Mouse (Mus musculus) embryonic fibroblast, embryonic 13.5 days (primary cell): ENCODE data around the gene Cdh10. TPM values are rescaled to one million over a fixed set of nuclear protein-coding genes. Genes with fewer than 3 reads are reported as not detected.

Experiments used
- H3K27ac ChIP-seq: 2 replicates; pipeline ENCODE4 v1.5.1; 2012; ENCODE audit warnings: low read length, control low read depth, inconsistent platforms; ENCODE audit not compliant: insufficient read depth
- H3K4me1 ChIP-seq: 2 replicates; pipeline ENCODE4 v1.6.1; 2011; ENCODE audit warnings: low read length; ENCODE audit not compliant: control insufficient read depth, insufficient read depth
- H3K4me3 ChIP-seq: 2 replicates; pipeline ENCODE4 v1.5.1; 2011; ENCODE audit warnings: mild to moderate bottlenecking, control low read depth, low read length; ENCODE audit not compliant: insufficient read depth
- CTCF ChIP-seq: IDR thresholded peaks from 2 replicates; pipeline ENCODE4 v1.5.1; 2011; ENCODE audit warnings: mild to moderate bottlenecking, control low read depth, low read length, moderate library complexity, borderline replicate concordance; ENCODE audit not compliant: insufficient read depth
- POLR2A ChIP-seq: IDR thresholded peaks from 2 replicates; pipeline ENCODE4 v1.6.1; 2011; ENCODE audit warnings: low read depth, mild to moderate bottlenecking, control low read depth, low read length, moderate library complexity
- polyA plus RNA-seq: library from polyadenylated mRNA; stranded (reverse); fragments of >200 nt; gene quantifications from 2 replicates; pipeline ENCODE4 v1.2.4, GENCODE M21; 2011; ENCODE audit warnings: low read depth; ENCODE audit not compliant: missing spikeins, insufficient read length

Gene Cdh10
- polyA plus RNA-seq, 1 experiment: 6.9 TPM

DNA sequence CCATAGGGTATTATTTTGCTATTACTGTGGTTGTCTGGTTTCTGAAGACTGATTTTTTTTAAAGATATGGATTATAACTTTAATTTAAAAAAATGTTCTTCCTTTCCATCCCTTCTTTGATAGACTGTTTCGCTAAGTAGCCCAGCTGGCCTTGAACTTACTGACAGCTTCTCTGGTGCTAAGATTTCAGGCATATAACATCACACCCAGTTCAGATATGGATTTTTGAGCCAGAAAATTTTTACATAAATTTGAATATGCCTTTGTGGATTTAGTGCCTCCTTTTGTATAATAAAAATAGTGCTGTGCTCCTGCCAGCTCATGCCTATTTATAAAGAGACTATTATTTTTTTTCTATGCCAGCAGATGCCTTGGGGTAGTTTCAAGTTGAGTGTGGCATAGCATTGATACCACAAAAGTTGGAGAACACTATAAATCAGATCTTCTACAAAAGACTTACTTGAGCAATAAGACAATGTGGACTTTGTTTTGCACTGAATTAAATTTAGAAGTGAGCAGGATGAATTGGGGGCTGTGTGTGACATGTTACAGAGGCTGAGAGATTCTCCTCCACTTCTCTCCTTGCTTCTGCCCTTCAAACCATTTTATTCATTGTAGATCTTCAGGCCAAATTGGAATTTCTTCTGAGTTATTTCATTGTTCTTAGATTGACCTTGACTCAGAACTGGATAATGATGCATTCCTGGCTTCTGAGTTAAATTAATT, 106.8 kb downstream of the Cdh10 start:
- no peak overlapping the region for H3K27ac ChIP-seq
- TF ChIP-seq POLR2A: no peak
- no peak for TF ChIP-seq CTCF
- no peaks in the 10 kb centered on the region for H3K4me1 ChIP-seq
- H3K4me3 ChIP-seq: no peak overlapping the region

DNA sequence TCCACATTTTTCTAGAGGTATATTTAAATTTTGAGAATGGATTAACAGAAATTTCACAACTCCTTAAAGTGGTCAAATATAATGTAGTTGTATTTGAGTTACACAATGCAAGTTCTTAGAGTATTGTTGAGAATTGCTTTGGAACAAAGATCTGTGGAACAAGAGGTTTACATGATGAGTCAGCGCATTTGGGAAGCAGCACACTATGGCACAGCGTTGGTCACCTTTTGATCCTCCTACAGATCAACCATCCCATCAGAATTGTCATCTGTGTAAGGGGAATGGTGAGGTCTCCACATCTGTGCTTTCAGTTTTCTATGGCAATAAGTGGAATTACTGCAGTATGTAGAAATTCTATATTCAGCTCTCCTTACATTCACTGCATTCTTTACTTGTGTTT, 108.2 kb downstream of the Cdh10 start:
- TF ChIP-seq POLR2A: no peak
- TF ChIP-seq CTCF: no peak
- no peak overlapping the region for H3K4me3 ChIP-seq
- no peak overlapping the region for H3K27ac ChIP-seq
- H3K4me1 ChIP-seq: no peaks in the 10 kb centered on the region

DNA sequence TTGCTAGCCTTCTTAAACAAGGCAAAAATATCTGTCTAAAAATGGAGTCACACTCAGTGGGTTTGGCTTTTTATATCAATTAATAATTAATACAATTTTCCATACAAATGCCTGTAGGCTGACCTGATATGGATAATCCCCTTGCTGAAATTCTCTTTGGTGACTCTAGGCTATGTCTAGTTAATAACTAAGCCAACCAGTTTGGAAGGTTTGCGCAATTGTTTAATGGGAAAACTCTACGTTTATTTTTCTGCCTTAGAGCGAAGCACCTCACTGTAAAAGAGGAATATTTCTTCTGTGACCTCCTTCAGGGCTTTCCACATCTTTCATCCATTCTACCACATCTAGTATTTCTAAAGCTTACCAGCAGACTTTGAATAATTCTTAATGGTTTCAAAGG, 133.5 kb downstream of the Cdh10 start:
- no peak overlapping the region for H3K27ac ChIP-seq
- H3K4me1 ChIP-seq: no peaks in the 10 kb centered on the region
- no peak overlapping the region for H3K4me3 ChIP-seq
- TF ChIP-seq POLR2A: no peak
- no peak for TF ChIP-seq CTCF

DNA sequence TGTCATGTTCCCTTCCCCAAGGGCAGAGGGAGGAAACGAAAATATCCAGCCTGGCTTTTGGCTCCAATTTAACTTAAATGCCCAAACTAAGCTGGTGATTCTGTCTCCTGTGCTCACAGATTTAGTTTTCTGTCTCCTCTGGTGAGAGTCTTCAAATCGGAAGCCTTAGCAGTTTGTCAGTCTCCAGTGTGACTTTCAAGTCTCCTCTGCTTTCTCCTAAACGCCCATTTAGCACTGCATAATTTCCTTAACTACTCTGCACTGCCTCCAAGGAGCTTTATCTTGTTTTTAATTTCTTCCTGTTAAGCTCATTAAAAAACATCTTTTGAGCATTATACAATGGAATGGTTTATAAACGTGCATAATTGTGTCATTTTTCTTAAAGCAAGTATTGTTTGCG, 156.3 kb downstream of the Cdh10 start:
- Histone ChIP-seq H3K27ac (no peak overlapping the region), H3K4me3 (no peak overlapping the region), H3K4me1 (no peaks in the 10 kb centered on the region)
- TF ChIP-seq CTCF: no peak
- TF ChIP-seq POLR2A: no peak

DNA sequence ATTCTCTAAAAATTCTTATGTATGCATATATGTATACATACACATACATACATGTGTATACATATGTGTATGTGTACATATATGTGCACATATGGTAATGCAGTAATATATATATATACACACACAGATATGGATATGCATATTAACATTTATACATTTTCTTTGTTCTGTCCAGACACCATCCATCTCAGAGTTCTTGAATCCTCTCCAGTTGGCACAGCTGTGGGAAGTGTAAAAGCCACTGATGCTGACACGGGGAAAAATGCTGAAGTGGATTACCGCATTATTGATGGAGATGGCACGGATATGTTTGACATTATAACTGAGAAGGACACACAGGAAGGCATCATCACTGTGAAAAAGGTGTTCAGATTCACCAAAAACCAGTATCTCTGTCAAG, 166.1 kb downstream of the Cdh10 start:
- H3K27ac ChIP-seq: no peak overlapping the region
- H3K4me1 ChIP-seq: no peaks in the 10 kb centered on the region
- no peak for TF ChIP-seq CTCF
- H3K4me3 ChIP-seq: no peak overlapping the region

DNA sequence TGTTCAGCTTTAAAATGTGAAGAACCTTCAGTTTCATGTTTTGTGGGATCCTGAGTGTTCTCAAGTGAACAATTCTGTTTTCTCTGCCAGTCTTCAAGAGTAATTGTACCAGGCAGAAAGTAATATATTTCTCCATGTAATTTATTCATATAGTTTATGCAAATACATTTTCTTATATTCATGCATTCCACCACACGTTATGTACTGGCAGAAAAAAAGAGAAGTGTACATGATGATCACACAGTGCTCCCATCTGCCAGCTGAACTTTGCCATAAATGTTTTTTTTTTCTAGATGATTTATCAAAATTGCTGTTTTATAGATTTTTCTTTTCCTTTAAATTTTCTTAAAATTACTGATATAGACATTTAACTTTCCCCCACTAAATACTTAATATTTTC, 168.9 kb downstream of the Cdh10 start:
- no peak for TF ChIP-seq POLR2A
- TF ChIP-seq CTCF: no peak

DNA sequence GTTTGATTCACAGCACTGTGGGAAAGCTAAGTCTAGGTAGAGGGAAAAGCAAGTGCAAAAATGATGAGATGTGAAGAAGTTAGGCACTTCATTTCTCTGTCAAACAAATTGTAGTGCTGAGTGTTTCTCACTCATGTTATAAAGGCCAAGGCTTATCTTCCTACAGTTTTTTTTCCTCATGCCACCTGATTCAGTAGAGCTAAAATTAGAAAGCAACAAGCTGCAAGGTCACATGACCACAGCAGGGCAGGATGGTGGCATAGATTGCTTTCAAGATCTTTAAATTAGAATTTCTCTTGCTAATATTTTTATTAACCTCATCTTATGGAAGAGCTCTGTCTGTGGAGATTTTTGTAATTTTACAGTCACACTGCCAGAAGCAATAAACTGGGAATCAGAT, 174.8 kb downstream of the Cdh10 start:
- Histone ChIP-seq H3K27ac (no peak overlapping the region; the same call in 1 of the 2 replicates), H3K4me3 (no peak overlapping the region), H3K4me1 (no peaks in the 10 kb centered on the region; the same call in 1 of the 2 replicates)
- no peak for TF ChIP-seq POLR2A
- TF ChIP-seq CTCF: no peak

More for the DNA sequence above, 168.9 kb downstream of the Cdh10 start:
- no peaks in the 10 kb centered on the region for H3K4me1 ChIP-seq
- no peak overlapping the region for H3K27ac ChIP-seq
- H3K4me3 ChIP-seq: no peak overlapping the region

DNA sequence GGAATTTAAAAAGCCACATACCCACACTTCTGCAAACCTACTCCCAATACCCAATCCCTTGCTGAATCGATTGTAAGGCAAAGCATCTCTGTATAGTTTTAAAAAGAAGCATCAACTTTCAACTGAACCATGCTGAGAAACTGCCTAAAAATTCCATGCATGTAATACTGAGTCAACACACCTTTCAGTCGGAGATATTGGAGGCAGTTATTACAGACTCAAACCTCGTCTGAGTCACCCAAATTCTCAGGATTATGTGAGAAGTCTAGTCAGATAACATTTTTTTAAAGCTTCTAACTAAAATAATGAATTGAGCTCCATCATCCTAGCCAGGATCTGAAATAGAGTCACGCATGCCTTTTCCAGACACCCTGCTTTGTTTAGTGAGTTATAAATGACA, 175.5 kb downstream of the Cdh10 start:
- no peak overlapping the region; the same call in 1 of the 2 replicates for H3K27ac ChIP-seq
- H3K4me3 ChIP-seq: no peak overlapping the region
- TF ChIP-seq CTCF (no peak), POLR2A (no peak)

DNA sequence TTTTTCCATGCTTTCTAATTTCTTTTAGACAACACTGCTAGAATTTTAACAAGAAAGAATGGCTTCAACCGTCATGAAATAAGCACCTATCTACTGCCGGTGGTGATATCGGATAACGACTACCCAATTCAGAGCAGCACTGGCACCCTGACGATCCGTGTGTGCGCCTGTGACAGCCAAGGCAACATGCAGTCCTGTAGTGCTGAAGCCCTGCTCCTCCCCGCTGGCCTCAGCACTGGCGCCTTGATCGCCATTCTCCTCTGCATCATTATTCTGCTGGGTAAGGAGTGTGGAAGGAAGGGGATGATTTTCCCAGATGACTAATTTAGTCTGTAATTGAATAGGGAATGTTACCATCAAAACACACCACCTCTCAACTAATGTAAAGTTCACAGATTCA, 192.1 kb downstream of the Cdh10 start:
- TF ChIP-seq POLR2A: no peak
- no peak for TF ChIP-seq CTCF
- no peak overlapping the region for H3K4me3 ChIP-seq
- H3K27ac ChIP-seq: no peak overlapping the region

More for the DNA sequence above, 175.5 kb downstream of the Cdh10 start:
- no peaks in the 10 kb centered on the region; the same call in 1 of the 2 replicates for H3K4me1 ChIP-seq

DNA sequence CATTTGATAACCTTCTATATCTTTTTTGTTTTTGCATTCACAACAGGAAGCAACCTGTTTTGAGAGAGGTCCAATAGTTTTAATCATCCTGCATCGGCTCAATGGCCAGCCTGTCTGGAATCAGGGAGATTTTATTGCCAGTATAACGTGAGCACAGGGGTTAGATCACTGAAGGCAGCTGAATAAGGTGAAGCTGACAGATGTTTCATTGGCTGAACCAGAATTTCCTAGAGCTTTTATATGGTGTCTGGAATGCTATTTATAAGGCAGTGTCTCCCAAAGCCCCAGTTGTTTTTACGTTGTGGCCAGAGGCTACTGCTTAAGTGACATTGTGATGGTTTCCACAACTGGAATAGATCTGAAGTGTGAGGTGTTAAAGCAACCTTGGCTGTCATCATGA, 214.2 kb downstream of the Cdh10 start:
- no peak for TF ChIP-seq POLR2A
- TF ChIP-seq CTCF: no peak
- Histone ChIP-seq H3K4me3 (no peak overlapping the region), H3K4me1 (no peaks in the 10 kb centered on the region), H3K27ac (no peak overlapping the region)

More for the DNA sequence above, 192.1 kb downstream of the Cdh10 start:
- H3K4me1 ChIP-seq: no peaks in the 10 kb centered on the region

DNA sequence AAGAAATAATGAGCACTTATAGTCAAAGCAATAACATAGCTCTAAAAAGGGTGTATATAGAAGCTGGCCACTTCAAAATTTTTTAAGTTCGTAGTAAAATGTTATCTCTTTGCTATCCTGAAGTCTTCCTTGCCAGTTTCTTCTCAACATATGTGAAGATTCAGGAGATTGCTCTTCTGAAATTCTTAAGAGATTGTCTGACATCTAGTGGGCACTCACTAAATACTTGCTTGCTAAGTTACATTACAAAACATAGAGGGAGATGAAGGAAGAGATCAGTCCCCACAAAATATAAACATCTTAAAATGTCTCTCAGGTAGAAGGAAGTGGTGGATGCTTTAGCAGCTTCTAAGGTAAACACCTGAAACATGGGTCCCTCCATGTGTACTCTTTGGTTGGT, 221.3 kb downstream of the Cdh10 start:
- no peak overlapping the region for H3K27ac ChIP-seq
- no peak for TF ChIP-seq CTCF
- TF ChIP-seq POLR2A: no peak
- H3K4me1 ChIP-seq: no peaks in the 10 kb centered on the region
- H3K4me3 ChIP-seq: no peak overlapping the region
